Mouse (Mus musculus): ENCODE data around the gene Galk1.
"Not testable (repeated sequence)": the region's sequence is repeated elsewhere in the genome, so short reads cannot be mapped to it uniquely, and the experiment has no call there.

The Galk1 gene

GRCm38 (mm10) chr11:116030898-116031845 lies 18.7 kb upstream of the Galk1 start:
- DNase-seq (ENCODE audit: low read depth in 2 of 2, low spot score in 2 of 2), result no peak

- DNase-seq (ENCODE audit: low read depth in 2 of 2, low spot score in 2 of 2), result peak; percentile 94 to 96
Measured at GRCm38 (mm10) chr11:116030088-116030897, 17.8 kb upstream of the Galk1 start, which contains the start of gene Unk. Gene Unk (plus strand): TSS chr11:116030322.

GRCm38 (mm10) chr11:116029086-116029865 lies 16.8 kb upstream of the Galk1 start:
- DNase-seq (ENCODE audit: low read depth in 2 of 2, low spot score in 2 of 2), result no peak

GRCm38 (mm10) chr11:116028177-116028865 lies 15.8 kb upstream of the Galk1 start:
- no peak for DNase-seq (ENCODE audit: low read depth in 2 of 2, low spot score in 2 of 2)

GRCm38 (mm10) chr11:116027756-116028155 lies 15.2 kb upstream of the Galk1 start, which contains the start of gene H3f3b:
Gene H3f3b (minus strand): TSS chr11:116027962.
- DNase-seq (ENCODE audit: low read depth in 2 of 2, low spot score in 2 of 2), result no peak

GRCm38 (mm10) chr11:116025056-116025845 lies 12.7 kb upstream of the Galk1 start:
- DNase-seq (ENCODE audit: low read depth in 2 of 2, low spot score in 2 of 2), result no peak

- DNase-seq (ENCODE audit: low read depth in 2 of 2, low spot score in 2 of 2), result peak; percentile 97 to 98
Measured at GRCm38 (mm10) chr11:116024356-116024808, 11.9 kb upstream of the Galk1 start.

GRCm38 (mm10) chr11:116023771-116024355 lies 11.3 kb upstream of the Galk1 start:
- peak in 1 of 2 experiments; percentile 80 for DNase-seq (ENCODE audit: low read depth in 2 of 2, low spot score in 2 of 2)

- DNase-seq (ENCODE audit: low read depth in 2 of 2, low spot score in 2 of 2), result not testable (repeated sequence)
Measured at GRCm38 (mm10) chr11:116023074-116023770, 10.7 kb upstream of the Galk1 start.

- no peak for DNase-seq (ENCODE audit: low read depth in 2 of 2, low spot score in 2 of 2)
Measured at GRCm38 (mm10) chr11:116022256-116022780, 9.8 kb upstream of the Galk1 start.

- DNase-seq (ENCODE audit: low read depth in 2 of 2, low spot score in 2 of 2), result no peak
Measured at GRCm38 (mm10) chr11:116021328-116022220, 9.1 kb upstream of the Galk1 start.

GRCm38 (mm10) chr11:116020519-116020922 lies 8.0 kb upstream of the Galk1 start:
- peak in 1 of 2 experiments; percentile 35 for DNase-seq (ENCODE audit: low read depth in 2 of 2, low spot score in 2 of 2)

- DNase-seq (ENCODE audit: low read depth in 2 of 2, low spot score in 2 of 2), result no peak
Measured at GRCm38 (mm10) chr11:116019976-116020411, 7.5 kb upstream of the Galk1 start.

GRCm38 (mm10) chr11:116019360-116019791 lies 6.9 kb upstream of the Galk1 start:
- DNase-seq (ENCODE audit: low read depth in 2 of 2, low spot score in 2 of 2), result no peak

GRCm38 (mm10) chr11:116018867-116019266 lies 6.3 kb upstream of the Galk1 start:
- not testable (repeated sequence) for DNase-seq (ENCODE audit: low read depth in 2 of 2, low spot score in 2 of 2)

GRCm38 (mm10) chr11:116018106-116018505 lies 5.6 kb upstream of the Galk1 start:
- DNase-seq (ENCODE audit: low read depth in 2 of 2, low spot score in 2 of 2), result no peak

- DNase-seq (ENCODE audit: low read depth in 2 of 2, low spot score in 2 of 2), result no peak
Measured at GRCm38 (mm10) chr11:116014821-116015220, 2.3 kb upstream of the Galk1 start.

Data from CD8-positive naive resting alpha-beta T cell, adult 2 months (primary cell).